Mouse (Mus musculus) limb, embryonic 15.5 days (tissue): ENCODE results near the gene 4930519P11Rik. TPM values are rescaled to one million over a fixed set of nuclear protein-coding genes. Genes with fewer than 3 reads are reported as not detected.

ENCODE experiments used
- ATAC-seq: fragments of 200-750 bp; cut with Nextera tagmentation; 2 replicates; pipeline ENCODE4 v1.8.0; 2017; ENCODE audit warnings: low read depth, moderate TSS enrichment; ENCODE audit not compliant: insufficient number of reproducible peaks, low FRiP score, low TSS enrichment
- H3K27ac ChIP-seq: fragments of 300-500 bp; sonication (generic); 2 replicates; pipeline ENCODE4 v1.5.1; 2015; ENCODE audit warnings: moderate library complexity, mild to moderate bottlenecking, inconsistent platforms
- H3K27me3 ChIP-seq: fragments of 300-500 bp; sonication (generic); 2 replicates; pipeline ENCODE4 v1.6.1; 2015; ENCODE audit warnings: inconsistent platforms
- H3K36me3 ChIP-seq: fragments of 300-500 bp; sonication (generic); 2 replicates; pipeline ENCODE4 v1.6.1; 2015; ENCODE audit warnings: inconsistent platforms
- H3K4me1 ChIP-seq: fragments of 300-500 bp; sonication (generic); 2 replicates; pipeline ENCODE4 v1.6.1; 2015; ENCODE audit warnings: inconsistent platforms
- H3K4me2 ChIP-seq: fragments of 300-500 bp; sonication (generic); 2 replicates; pipeline ENCODE4 v1.6.1; 2015; ENCODE audit warnings: mild to moderate bottlenecking, inconsistent platforms
- H3K4me3 ChIP-seq: fragments of 300-500 bp; sonication (generic); 2 replicates; pipeline ENCODE4 v1.5.1; 2015; ENCODE audit warnings: mild to moderate bottlenecking, inconsistent platforms
- H3K9ac ChIP-seq: fragments of 300-500 bp; sonication (generic); 2 replicates; pipeline ENCODE4 v1.6.1; 2015; ENCODE audit warnings: inconsistent platforms
- H3K9me3 ChIP-seq: fragments of 300-500 bp; sonication (generic); 2 replicates; pipeline ENCODE4 v1.6.1; 2016; ENCODE audit warnings: inconsistent platforms
- WGBS: fragments of 180-500 bp; shearing (Covaris S2); methylation state at CpG from one replicate; pipeline ENCODE4 v1.1.7; 2015; 5-methylcytosine and 5-hydroxymethylcytosine counted together
- polyA plus RNA-seq: library from polyadenylated mRNA; unstranded; fragments of >200 nt; fragmentation: Nextera tagmentation; extraction: Ambion mirVana; gene quantifications from 2 replicates; pipeline ENCODE4 v1.2.1, GENCODE M21; 2015

The 4930519P11Rik gene
- polyA plus RNA-seq, 1 experiment from 2014 or later = 0.67 TPM

DNA sequence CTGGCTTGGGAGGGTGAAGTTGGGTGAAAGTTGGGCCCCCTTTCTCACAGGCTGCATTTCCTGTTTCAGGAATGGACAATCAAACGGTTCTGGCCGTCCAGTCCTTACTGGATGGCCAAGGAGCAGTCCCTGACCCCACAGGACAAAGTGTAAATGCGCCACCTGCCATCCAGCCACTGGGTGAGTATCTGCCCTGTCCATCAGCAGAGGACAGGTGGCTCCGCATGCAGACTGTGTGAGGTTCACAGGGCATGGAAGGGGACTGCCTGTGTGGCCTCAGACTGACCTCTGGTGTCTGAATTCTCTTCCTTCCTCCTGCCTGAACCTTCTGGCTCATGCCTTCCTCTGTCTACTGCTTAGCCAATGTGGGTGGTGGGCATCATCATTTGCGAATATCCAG, 8.4 kb upstream of the 4930519P11Rik start:
- Histone ChIP-seq H3K27ac (no peak overlapping the region), H3K4me2 (no peak overlapping the region), H3K4me3 (no peak overlapping the region), H3K4me1 (no peaks in the 10 kb centered on the region), H3K36me3 (peaks cover 23% of the 10 kb centered on the region), H3K9me3 (no peaks in the 10 kb centered on the region), H3K9ac (no peak overlapping the region), H3K27me3 (no peaks in the 10 kb centered on the region)
- no peak for ATAC-seq
- 78% methylated on average over 5 of the region's 5 CpGs for WGBS

DNA sequence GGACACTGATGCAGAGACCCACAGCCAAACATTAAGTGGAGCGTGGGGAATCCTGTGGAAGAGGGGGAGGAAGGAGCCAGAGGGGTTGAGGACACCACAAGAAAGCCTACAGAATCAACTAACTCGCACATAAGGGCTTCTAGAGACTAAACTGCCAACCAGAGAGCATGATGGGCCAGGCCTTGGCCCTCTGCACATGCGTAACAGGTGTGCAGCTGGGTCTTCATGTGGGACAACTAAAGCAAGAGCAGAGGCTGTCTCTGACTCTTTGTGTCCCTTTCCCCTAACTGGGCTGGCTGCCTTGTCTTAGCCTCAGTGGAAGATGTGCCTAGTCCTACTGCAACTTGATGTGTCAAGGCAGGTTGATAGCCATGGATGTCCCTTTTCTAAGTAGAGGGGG, 3.8 kb upstream of the 4930519P11Rik start:
- no peak overlapping the region for H3K4me2 ChIP-seq
- ATAC-seq = no peak
- no peaks in the 10 kb centered on the region for H3K27me3 ChIP-seq
- no peak overlapping the region for H3K9ac ChIP-seq
- H3K4me1 ChIP-seq = peaks cover 12% of the 10 kb centered on the region
- no peak overlapping the region for H3K4me3 ChIP-seq
- 90% methylated on average over 3 of the region's 3 CpGs for WGBS
- H3K36me3 ChIP-seq = no peaks in the 10 kb centered on the region
- no peak overlapping the region for H3K27ac ChIP-seq
- no peaks in the 10 kb centered on the region for H3K9me3 ChIP-seq

GRCm38 (mm10) chr2:154615674-154616073, 2.4 kb upstream of the 4930519P11Rik start:
- H3K27me3 ChIP-seq = no peaks in the 10 kb centered on the region

GRCm38 (mm10) chr2:154614841-154615576, 1.8 kb upstream of the 4930519P11Rik start:
- no peaks in the 10 kb centered on the region for H3K36me3 ChIP-seq
- WGBS = 63% methylated on average over 19 of the region's 19 CpGs
- no peak overlapping the region for H3K4me3 ChIP-seq
- no peak overlapping the region for H3K9ac ChIP-seq
- H3K4me1 ChIP-seq = peaks cover 12% of the 10 kb centered on the region
- no peaks in the 10 kb centered on the region for H3K9me3 ChIP-seq
- no peaks in the 10 kb centered on the region for H3K27me3 ChIP-seq
- H3K27ac ChIP-seq = no peak overlapping the region
- ATAC-seq = no peak
- no peak overlapping the region for H3K4me2 ChIP-seq

More at GRCm38 (mm10) chr2:154615674-154616073, 2.4 kb upstream of the 4930519P11Rik start:
- no peak for ATAC-seq
- peaks cover 12% of the 10 kb centered on the region for H3K4me1 ChIP-seq
- WGBS = 93% methylated on average over 5 of the region's 5 CpGs
- H3K9ac ChIP-seq = no peak overlapping the region
- no peaks in the 10 kb centered on the region for H3K36me3 ChIP-seq
- no peak overlapping the region for H3K27ac ChIP-seq
- H3K4me2 ChIP-seq = no peak overlapping the region
- H3K9me3 ChIP-seq = no peaks in the 10 kb centered on the region
- no peak overlapping the region for H3K4me3 ChIP-seq

DNA sequence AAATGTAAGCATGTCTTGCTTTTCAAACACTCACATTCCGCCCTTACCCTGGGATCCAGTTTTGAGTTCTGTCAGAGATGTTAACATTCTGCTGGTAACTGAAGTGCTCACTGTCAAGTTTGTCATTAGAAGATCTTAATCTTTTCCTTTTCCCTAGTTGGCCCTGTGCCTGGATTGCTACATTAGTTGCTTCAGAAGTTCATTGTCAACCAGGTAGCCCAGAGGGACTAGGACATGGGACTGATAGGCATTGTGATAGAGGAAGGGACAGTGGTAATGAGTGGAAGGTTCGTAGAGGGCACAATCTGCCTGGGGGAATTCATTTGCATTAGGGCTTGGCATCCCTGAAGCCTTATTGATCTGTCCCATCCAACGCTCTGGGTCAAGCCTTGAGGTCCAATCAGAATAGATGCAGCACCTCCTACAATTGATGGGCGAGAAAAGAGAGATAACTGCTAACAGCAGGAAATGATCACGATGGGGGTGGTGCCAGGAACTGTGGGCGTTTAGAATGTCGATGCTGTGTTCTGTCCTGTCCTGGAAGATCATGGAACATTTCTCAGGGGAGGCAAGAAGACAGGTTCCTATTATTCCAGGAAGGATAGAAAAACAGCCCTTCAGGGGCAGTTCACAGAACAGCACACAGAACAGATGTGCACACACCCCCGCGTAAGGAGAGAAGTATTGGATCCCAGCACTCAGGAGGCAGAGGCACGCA, 4.0 kb downstream of the 4930519P11Rik start:
- Histone ChIP-seq H3K27me3 (no peaks in the 10 kb centered on the region), H3K9ac (no peak overlapping the region), H3K4me2 (no peak overlapping the region), H3K4me1 (peaks cover 14% of the 10 kb centered on the region), H3K27ac (no peak overlapping the region), H3K9me3 (no peaks in the 10 kb centered on the region), H3K4me3 (no peak overlapping the region), H3K36me3 (no peaks in the 10 kb centered on the region)
- no peak for ATAC-seq
- 58% methylated on average over 10 of the region's 10 CpGs for WGBS

DNA sequence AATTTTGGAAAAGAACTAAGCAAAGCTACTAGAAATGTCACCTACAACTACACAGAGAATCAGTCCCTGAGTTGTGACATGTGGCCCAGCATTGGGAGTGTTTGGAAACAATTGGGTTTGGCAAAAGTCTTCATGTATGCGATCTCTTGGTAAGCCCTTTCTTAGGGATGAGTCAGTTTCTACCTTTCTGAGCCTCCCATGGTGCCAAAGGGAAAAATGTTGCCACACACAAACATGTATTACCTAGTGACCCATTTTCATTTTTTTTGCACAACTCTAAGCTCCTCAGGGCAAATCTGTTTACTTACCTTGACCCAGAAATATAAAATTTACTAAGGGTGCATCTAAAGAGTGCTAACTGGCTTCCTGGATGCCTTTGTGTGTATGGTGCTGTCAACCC, 6.3 kb downstream of the 4930519P11Rik start:
- Histone ChIP-seq H3K27ac (no peak overlapping the region), H3K9ac (no peak overlapping the region), H3K4me1 (peaks cover 14% of the 10 kb centered on the region; the same call in 1 of the 2 replicates), H3K4me2 (no peak overlapping the region), H3K36me3 (no peaks in the 10 kb centered on the region), H3K27me3 (no peaks in the 10 kb centered on the region), H3K9me3 (no peaks in the 10 kb centered on the region), H3K4me3 (no peak overlapping the region)
- no peak for ATAC-seq
- 88% methylated on average over 1 of the region's 1 CpGs for WGBS

DNA sequence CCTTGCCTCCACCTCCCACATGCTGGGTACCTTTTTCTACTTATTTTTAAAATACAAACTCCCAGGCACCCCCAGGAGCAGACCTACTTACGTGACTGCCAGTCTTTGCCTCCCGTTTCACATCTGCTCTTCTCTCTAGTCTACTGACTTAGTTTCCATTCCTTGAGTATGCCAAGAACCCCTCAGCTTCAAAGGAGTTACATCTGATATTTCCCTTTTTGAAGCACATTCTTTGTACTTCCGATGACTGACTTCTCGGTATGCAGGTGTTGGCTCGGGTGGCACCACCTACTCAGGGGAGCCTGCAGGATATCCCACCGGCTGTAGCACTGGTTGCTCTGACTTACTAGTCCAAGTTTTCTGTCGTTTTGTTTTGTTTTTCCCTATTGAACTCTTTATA, 9.1 kb downstream of the 4930519P11Rik start:
- H3K9ac ChIP-seq = no peak overlapping the region
- no peak for ATAC-seq
- H3K4me1 ChIP-seq = peaks cover 14% of the 10 kb centered on the region; the same call in 1 of the 2 replicates
- 32% methylated on average over 7 of the region's 7 CpGs for whole genome bisulfite sequencing
- H3K4me3 ChIP-seq = peak overlapping the region; percentile 71
- no peaks in the 10 kb centered on the region for H3K27me3 ChIP-seq
- H3K36me3 ChIP-seq = no peaks in the 10 kb centered on the region
- H3K27ac ChIP-seq = peak overlapping the region; percentile 24; the same call in 1 of the 2 replicates
- no peaks in the 10 kb centered on the region for H3K9me3 ChIP-seq
- peak overlapping the region; percentile 53 for H3K4me2 ChIP-seq

DNA sequence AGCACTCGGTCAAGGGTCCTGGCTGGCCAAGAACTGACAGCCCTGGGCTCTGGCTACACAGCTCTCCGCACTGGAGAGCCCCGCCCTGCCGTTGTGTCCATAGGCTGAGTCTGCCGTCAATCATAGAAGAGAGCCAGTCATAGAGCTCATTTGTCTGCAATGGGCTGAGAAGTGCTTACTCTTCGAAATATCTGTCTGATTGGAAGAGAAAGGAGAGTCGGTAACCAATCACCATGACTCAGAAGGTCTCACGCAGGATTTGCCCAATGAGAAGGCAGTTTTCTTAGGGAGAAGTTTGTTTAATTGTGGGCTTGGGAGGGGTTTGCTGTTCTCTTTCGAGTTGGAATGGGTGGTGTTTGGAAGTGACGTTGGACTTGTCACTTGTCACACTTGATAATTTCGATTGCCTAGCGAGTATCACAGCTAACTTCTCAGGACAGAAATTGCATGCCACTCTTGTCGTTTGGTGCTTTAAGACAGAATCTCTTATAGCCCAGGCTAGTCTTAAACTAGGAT, 9.5 kb downstream of the 4930519P11Rik start, which contains the start of gene Pxmp4:
Pxmp4 (minus strand) TSS at position 71 of the 516 bp plus-strand sequence.
- Histone ChIP-seq H3K4me3 (peak within 1 kb of the TSS; percentile 71), H3K27me3 (no peaks in the 10 kb centered on the region), H3K9ac (peak within 1 kb of the TSS; percentile 75), H3K27ac (peak within 1 kb of the TSS; percentile 51), H3K4me2 (peak within 1 kb of the TSS; percentile 53), H3K36me3 (no peaks in the 10 kb centered on the region), H3K4me1 (peaks cover 14% of the 10 kb centered on the region; the same call in 1 of the 2 replicates), H3K9me3 (no peaks in the 10 kb centered on the region)
- ATAC-seq = peak; percentile 100
- WGBS = 0% methylated on average over 13 of the region's 13 CpGs

DNA sequence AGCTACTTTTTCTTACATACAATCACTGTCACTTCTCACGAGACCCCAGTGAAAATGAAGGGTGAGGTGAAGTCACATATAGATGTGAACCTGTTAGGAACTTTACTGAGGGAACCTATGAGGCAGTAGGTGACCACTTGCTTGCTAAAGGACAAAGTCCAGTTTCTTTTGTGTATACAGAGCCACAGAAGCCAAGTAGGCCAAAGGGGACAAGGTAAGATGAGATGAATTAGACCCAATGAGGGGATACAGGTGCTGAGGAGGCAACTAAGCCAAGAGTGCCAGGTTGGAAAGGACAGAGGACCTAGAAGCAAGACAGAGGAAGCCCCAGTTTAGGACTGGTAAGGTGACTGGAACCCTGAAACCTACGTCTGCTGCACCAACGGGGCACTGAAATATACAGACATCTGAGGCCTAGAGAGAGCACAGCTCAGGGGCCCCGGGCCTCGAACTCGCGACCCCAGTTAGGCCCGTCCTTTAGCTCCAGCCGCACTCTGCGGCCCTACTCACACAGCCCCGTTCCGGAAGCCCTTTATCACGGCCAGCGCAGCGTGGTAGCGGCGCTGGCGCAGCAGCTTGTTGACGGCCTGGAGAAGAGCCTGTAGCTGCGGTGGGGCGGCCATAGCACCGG, 10.1 kb downstream of the 4930519P11Rik start:
- Histone ChIP-seq H3K27ac (peak overlapping the region; percentile 51), H3K4me3 (peak overlapping the region; percentile 71), H3K4me2 (peak overlapping the region; percentile 53)

DNA sequence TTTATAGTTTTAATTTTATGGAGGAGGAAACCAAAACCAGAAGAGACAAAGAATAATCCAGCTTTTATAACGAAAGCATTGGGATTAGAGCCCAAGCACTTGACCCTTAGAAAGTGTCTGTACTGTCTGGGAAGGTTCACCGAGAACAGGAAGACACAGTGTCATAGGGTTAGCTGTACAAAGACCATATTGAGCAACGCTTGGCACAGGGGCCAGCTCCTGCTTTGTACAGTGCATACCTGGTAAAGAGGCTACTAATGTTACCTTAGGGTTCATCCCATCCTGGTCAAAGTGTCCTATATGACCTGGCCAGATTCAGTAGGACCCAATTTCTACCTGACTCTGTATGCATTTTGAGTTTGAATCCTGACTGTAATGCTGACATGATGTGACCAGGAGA, 11.9 kb downstream of the 4930519P11Rik start:
- Histone ChIP-seq H3K4me3 (no peak overlapping the region), H3K4me2 (no peak overlapping the region), H3K27ac (no peak overlapping the region), H3K36me3 (no peaks in the 10 kb centered on the region), H3K27me3 (no peaks in the 10 kb centered on the region), H3K9me3 (no peaks in the 10 kb centered on the region), H3K9ac (no peak overlapping the region), H3K4me1 (peaks cover 14% of the 10 kb centered on the region; the same call in 1 of the 2 replicates)
- 78% methylated on average over 3 of the region's 3 CpGs for WGBS
- no peak for ATAC-seq

More for the DNA sequence above, 10.1 kb downstream of the 4930519P11Rik start:
- no peaks in the 10 kb centered on the region for H3K9me3 ChIP-seq
- no peaks in the 10 kb centered on the region for H3K27me3 ChIP-seq
- peaks cover 14% of the 10 kb centered on the region; the same call in 1 of the 2 replicates for H3K4me1 ChIP-seq
- 14% methylated on average over 22 of the region's 22 CpGs for WGBS
- H3K36me3 ChIP-seq = no peaks in the 10 kb centered on the region
- peak overlapping the region; percentile 75 for H3K9ac ChIP-seq
- no peak for ATAC-seq

- no peak overlapping the region for H3K27ac ChIP-seq
- no peak overlapping the region for H3K4me3 ChIP-seq
- no peak for ATAC-seq
- 73% methylated on average over 6 of the region's 6 CpGs for WGBS
- no peaks in the 10 kb centered on the region for H3K9me3 ChIP-seq
- H3K4me2 ChIP-seq = no peak overlapping the region
- peaks cover 14% of the 10 kb centered on the region; the same call in 1 of the 2 replicates for H3K4me1 ChIP-seq
- H3K27me3 ChIP-seq = no peaks in the 10 kb centered on the region
- no peaks in the 10 kb centered on the region; the same call in 1 of the 2 replicates for H3K36me3 ChIP-seq
- no peak overlapping the region for H3K9ac ChIP-seq
Observed at GRCm38 (mm10) chr2:154600586-154600985, 12.7 kb downstream of the 4930519P11Rik start.
